Mouse (Mus musculus): ENCODE data around the gene Nup107. TPM values are rescaled to one million over a fixed set of nuclear protein-coding genes. Genes with fewer than 3 reads are reported as not detected.

Gene Nup107
- 15.0 and 16.0 TPM in 2 replicates for polyA plus RNA-seq (2012; rRNA removed)

DNA sequence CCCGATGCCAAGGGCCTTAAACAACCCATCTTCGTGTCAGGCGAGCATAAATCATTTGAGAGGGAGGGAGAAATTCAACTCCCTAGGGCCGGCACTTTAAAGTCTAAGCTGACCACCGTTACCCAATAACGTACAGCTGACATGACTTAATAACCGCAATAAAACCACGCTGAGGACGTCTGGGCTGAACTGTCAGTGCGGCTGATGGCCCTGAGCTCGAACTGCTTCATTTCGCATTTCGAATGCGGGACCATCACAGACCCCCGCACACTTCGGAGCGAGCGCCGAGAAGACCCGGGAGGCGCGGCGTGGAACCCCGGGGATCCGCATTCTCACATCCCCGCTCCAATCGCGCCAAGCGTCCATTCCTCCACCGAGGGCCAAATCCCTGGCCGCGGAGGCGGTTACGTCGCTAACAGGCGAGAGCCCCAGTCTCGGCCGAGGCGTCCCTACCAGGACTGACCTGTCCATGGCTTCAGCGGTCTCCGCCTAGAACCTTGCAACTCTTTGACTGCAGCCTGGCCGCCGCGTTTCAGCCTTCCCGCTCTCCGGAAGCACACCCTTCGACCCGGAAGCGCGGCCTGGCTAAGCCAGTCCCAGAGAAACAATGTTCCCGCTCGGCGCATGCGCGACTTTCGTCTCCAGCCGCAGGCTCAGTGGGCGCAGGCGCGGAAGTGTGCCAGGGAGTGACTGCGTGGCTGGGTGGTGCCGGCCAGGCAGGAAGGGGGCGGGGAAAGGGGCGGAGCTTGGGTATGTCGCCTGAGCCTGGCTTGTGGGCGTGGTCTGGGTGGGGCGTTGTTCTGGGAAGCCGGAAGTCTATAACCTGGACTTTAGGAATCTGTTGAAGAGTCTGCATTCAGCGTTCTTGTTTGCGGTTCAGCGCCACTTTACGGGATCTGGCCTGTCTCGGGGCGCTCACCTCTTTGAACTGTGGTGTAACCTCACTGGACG lies at the start of gene Nup107:
Gene Nup107 (minus strand): TSS at position 565 of the 951 bp plus-strand sequence.
- under 1% methylated on average over 75 of the region's 75 CpGs for WGBS
- TF ChIP-seq CTCF (IDR thresholded peaks at IDR 0.05; ENCODE audit: borderline replicate concordance, insufficient read depth, low read depth, low read length) (no peak), POLR2A (IDR thresholded peaks at IDR 0.05; ENCODE audit: borderline replicate concordance, insufficient read depth, low read length) (peak; percentile 67)
- Histone ChIP-seq H3K27ac (ENCODE audit: insufficient read depth, low read length) (peak within 1 kb of the TSS; percentile 7; the same call in 1 of the 2 replicates), H3K27me3 (ENCODE audit: control insufficient read depth, insufficient read depth, low read length) (no peaks in the 10 kb centered on the region), H3K4me1 (ENCODE audit: control insufficient read depth, insufficient read depth, low read length) (no peaks in the 10 kb centered on the region), H3K4me3 (replicated peaks; ENCODE audit: insufficient read depth, low read depth, low read length) (peak within 1 kb of the TSS; percentile 94)
- DNase-seq, result peak; percentile 100

DNA sequence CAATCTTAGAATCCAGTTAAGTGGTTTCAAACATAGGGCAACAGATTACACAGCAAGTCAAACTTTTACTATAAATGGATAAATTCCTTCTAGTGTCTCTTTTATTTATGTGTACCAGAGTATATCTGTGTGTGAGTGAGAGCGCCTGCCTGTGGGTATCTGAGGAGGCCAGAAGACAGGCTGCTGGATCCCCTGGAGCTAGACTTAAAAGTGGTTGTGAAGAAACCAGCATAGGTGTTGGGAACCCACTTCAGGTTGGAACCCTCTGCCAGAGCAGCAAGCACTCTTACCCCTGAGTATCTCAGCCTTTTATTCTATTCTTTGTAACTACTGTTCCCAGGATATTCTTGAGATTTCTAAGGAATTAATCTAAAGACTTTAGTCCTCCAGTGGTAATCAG lies 49.3 kb upstream of the Nup107 start:
- no peaks in the 10 kb centered on the region for H3K27me3 ChIP-seq (ENCODE audit: control insufficient read depth, insufficient read depth, low read length)
- no peak overlapping the region for H3K27ac ChIP-seq (ENCODE audit: insufficient read depth, low read length)
- TF ChIP-seq CTCF (IDR thresholded peaks at IDR 0.05; ENCODE audit: borderline replicate concordance, insufficient read depth, low read depth, low read length) (no peak), POLR2A (IDR thresholded peaks at IDR 0.05; ENCODE audit: borderline replicate concordance, insufficient read depth, low read length) (no peak)
- no peak for DNase-seq
- WGBS, result 81% methylated on average over 1 of the region's 1 CpGs
- H3K4me1 ChIP-seq (ENCODE audit: control insufficient read depth, insufficient read depth, low read length), result no peaks in the 10 kb centered on the region; the same call in 1 of the 2 replicates
- H3K4me3 ChIP-seq (replicated peaks; ENCODE audit: insufficient read depth, low read depth, low read length), result no peak overlapping the region

DNA sequence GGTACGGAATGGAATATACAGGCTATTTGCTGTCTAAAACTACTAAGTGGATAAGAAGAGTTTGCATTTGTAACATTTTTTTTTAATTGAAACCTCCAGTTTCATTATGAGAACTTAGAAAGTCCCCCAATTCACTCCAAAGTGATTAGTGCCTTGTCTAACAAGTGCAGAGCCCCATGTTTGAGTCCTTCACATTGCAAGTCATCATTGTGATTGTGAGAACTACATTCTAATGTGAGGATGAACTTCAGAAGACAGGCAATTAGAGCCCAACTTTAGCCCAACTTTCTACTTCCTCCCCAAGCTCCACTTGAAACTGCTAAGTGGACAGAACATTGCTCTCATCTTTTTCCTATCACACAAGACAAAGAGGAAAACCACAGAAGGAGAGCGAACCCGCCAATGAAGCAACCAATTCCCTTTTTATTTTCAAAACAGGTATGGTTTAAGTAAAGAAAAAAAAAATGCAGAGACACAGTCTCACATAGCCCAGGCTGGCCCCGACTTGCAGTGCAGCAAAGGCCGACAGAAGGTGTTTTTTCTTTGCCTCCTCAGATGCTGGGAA lies 48.0 kb upstream of the Nup107 start:
- no peaks in the 10 kb centered on the region for H3K27me3 ChIP-seq (ENCODE audit: control insufficient read depth, insufficient read depth, low read length)
- H3K4me1 ChIP-seq (ENCODE audit: control insufficient read depth, insufficient read depth, low read length), result no peaks in the 10 kb centered on the region
- no peak overlapping the region for H3K27ac ChIP-seq (ENCODE audit: insufficient read depth, low read length)
- H3K4me3 ChIP-seq (replicated peaks; ENCODE audit: insufficient read depth, low read depth, low read length), result no peak overlapping the region
- no peak for TF ChIP-seq CTCF (IDR thresholded peaks at IDR 0.05; ENCODE audit: borderline replicate concordance, insufficient read depth, low read depth, low read length)
- TF ChIP-seq POLR2A (IDR thresholded peaks at IDR 0.05; ENCODE audit: borderline replicate concordance, insufficient read depth, low read length), result no peak
- DNase-seq, result no peak
- 86% methylated on average over 5 of the region's 5 CpGs for WGBS

DNA sequence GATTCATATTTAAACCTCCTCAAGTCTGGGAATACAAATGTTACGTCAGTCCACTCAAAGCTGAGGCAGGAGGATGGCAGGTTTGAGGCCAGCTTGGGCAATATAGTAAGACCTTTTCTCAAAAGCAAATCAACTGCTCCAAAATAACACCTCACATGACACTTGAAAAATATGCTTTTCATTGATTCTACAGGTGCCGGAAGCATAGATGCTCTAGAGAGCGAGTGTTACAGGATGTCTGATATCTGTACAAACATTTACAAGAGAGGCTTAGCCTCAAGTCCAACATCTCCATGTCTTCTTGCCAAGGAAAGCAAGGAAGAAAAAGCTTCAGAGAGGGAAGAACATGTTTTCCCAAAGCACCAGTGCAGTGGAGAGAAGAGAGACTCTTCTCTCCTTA lies 47.2 kb upstream of the Nup107 start:
- H3K4me1 ChIP-seq (ENCODE audit: control insufficient read depth, insufficient read depth, low read length), result no peaks in the 10 kb centered on the region
- H3K27ac ChIP-seq (ENCODE audit: insufficient read depth, low read length), result no peak overlapping the region
- 89% methylated on average over 3 of the region's 3 CpGs for WGBS
- no peaks in the 10 kb centered on the region for H3K27me3 ChIP-seq (ENCODE audit: control insufficient read depth, insufficient read depth, low read length)
- TF ChIP-seq CTCF (IDR thresholded peaks at IDR 0.05; ENCODE audit: borderline replicate concordance, insufficient read depth, low read depth, low read length) (no peak), POLR2A (IDR thresholded peaks at IDR 0.05; ENCODE audit: borderline replicate concordance, insufficient read depth, low read length) (no peak)
- H3K4me3 ChIP-seq (replicated peaks; ENCODE audit: insufficient read depth, low read depth, low read length), result no peak overlapping the region
- DNase-seq, result no peak

DNA sequence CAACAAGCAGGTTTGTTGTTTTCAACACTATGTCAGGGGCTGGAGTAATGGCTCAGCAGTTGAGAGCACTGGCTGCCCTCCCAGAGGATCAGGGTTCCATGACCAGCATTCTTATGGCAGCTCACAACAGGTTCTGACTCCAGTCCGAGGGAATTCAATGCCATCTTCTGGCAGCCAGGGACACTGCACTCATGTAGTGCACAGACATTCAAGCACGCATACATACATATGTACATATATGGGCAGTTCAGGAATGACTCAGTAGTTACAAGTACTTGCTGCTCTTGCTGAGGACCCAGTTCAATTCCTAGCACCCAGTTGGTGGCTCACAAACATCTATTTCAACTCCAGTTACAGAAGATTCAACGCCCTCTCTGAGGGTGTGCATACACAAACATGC lies 46.4 kb upstream of the Nup107 start:
- Histone ChIP-seq H3K27ac (ENCODE audit: insufficient read depth, low read length) (no peak overlapping the region), H3K27me3 (ENCODE audit: control insufficient read depth, insufficient read depth, low read length) (no peaks in the 10 kb centered on the region), H3K4me3 (replicated peaks; ENCODE audit: insufficient read depth, low read depth, low read length) (no peak overlapping the region), H3K4me1 (ENCODE audit: control insufficient read depth, insufficient read depth, low read length) (no peaks in the 10 kb centered on the region)
- DNase-seq, result no peak
- no peak for TF ChIP-seq CTCF (IDR thresholded peaks at IDR 0.05; ENCODE audit: borderline replicate concordance, insufficient read depth, low read depth, low read length)
- no peak for TF ChIP-seq POLR2A (IDR thresholded peaks at IDR 0.05; ENCODE audit: borderline replicate concordance, insufficient read depth, low read length)
- 80% methylated on average over 3 of the region's 3 CpGs for WGBS

DNA sequence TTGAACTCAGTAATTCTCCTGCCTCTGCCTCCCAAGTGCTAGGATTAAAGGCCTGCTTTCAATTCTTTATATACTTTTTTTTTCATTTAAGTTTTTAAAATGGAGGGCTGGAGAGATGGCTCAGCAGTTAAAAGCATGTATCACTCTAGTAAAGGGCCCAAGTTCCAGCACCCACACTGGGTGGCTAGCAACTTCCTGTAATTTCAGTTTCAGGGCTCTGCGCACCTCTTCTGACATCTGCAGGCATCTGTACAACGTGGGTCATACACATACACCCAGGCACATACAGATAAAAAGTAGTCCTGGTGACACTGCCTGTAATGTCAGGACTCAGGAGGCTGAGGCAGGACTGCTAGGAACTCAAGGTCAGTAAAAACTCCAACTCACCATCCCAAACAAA lies 43.8 kb upstream of the Nup107 start:
- H3K27ac ChIP-seq (ENCODE audit: insufficient read depth, low read length), result no peak overlapping the region

DNA sequence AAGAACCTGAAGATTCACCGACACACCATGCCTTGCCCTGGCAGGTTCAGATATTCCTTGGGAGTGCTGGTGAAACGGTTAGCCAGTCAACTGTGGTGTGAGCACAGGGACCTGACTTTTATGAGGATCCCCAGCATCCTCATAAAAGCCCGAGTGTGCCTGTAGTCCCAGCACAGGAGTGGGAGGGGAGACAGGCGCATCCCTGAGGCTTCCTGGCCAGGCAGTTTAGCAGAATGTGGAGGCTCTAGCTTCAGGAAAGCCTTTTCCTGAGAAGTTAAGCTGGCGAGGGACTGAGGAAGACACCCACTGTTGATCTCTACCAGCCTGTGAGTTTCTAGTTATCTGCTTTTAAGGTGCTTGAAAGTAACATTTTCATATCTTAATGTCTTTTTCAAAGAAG lies 42.9 kb upstream of the Nup107 start:
- TF ChIP-seq POLR2A (IDR thresholded peaks at IDR 0.05; ENCODE audit: borderline replicate concordance, insufficient read depth, low read length) (no peak), CTCF (IDR thresholded peaks at IDR 0.05; ENCODE audit: borderline replicate concordance, insufficient read depth, low read depth, low read length) (no peak)
- Histone ChIP-seq H3K4me3 (replicated peaks; ENCODE audit: insufficient read depth, low read depth, low read length) (no peak overlapping the region), H3K27me3 (ENCODE audit: control insufficient read depth, insufficient read depth, low read length) (no peaks in the 10 kb centered on the region), H3K27ac (ENCODE audit: insufficient read depth, low read length) (no peak overlapping the region), H3K4me1 (ENCODE audit: control insufficient read depth, insufficient read depth, low read length) (no peaks in the 10 kb centered on the region)
- WGBS, result 53% methylated on average over 5 of the region's 5 CpGs
- DNase-seq, result no peak

More for the DNA sequence above, 43.8 kb upstream of the Nup107 start:
- Histone ChIP-seq H3K4me3 (replicated peaks; ENCODE audit: insufficient read depth, low read depth, low read length) (no peak overlapping the region), H3K27me3 (ENCODE audit: control insufficient read depth, insufficient read depth, low read length) (no peaks in the 10 kb centered on the region), H3K4me1 (ENCODE audit: control insufficient read depth, insufficient read depth, low read length) (no peaks in the 10 kb centered on the region)
- WGBS, result 87% methylated on average over 2 of the region's 2 CpGs
- no peak for DNase-seq
- TF ChIP-seq POLR2A (IDR thresholded peaks at IDR 0.05; ENCODE audit: borderline replicate concordance, insufficient read depth, low read length), result no peak
- TF ChIP-seq CTCF (IDR thresholded peaks at IDR 0.05; ENCODE audit: borderline replicate concordance, insufficient read depth, low read depth, low read length), result no peak

All from cerebellum, adult 2 months (tissue).